Mouse (Mus musculus) G1E (cell line): ENCODE measurements around the gene Caly. TPM values are rescaled to one million over a fixed set of nuclear protein-coding genes. Genes with fewer than 3 reads are reported as not detected.

Experiments used
- ATAC-seq: 2 replicates; pipeline ENCODE4 v1.8.0; 2016; ENCODE audit warnings: mild to moderate bottlenecking; ENCODE audit not compliant: insufficient number of reproducible peaks, poor library complexity, low FRiP score, severe bottlenecking; ENCODE audit errors: extremely low read depth
- DNase-seq: peaks from one replicate; pipeline ENCODE4 v3.0.0; 2012; ENCODE audit warnings: low spot score
- H3K27me3 ChIP-seq: 2 replicates; pipeline ENCODE4 v1.6.1; 2012; ENCODE audit warnings: mild to moderate bottlenecking, low read length, inconsistent platforms; ENCODE audit not compliant: insufficient read depth
- H3K36me3 ChIP-seq: replicated peaks from 2 replicates; pipeline ENCODE3; 2012; ENCODE audit warnings: mild to moderate bottlenecking, inconsistent platforms
- H3K4me1 ChIP-seq: 2 replicates; pipeline ENCODE4 v1.6.1; 2012; ENCODE audit warnings: low read depth, low read length, inconsistent platforms, mixed read lengths; ENCODE audit not compliant: insufficient read depth
- H3K4me3 ChIP-seq: 2 replicates; pipeline ENCODE4 v1.5.1; 2012; ENCODE audit warnings: low read depth, mild to moderate bottlenecking, inconsistent platforms, low read length, moderate library complexity, mixed read lengths
- H3K9me3 ChIP-seq: replicated peaks from 2 replicates; pipeline ENCODE4 v1.6.1; 2012; ENCODE audit warnings: inconsistent platforms
- CTCF ChIP-seq: IDR thresholded peaks from 2 replicates; pipeline ENCODE4 v1.5.1; 2012; ENCODE audit warnings: low read depth, low read length, inconsistent platforms, mixed read lengths
- GATA1 ChIP-seq: IDR thresholded peaks from 2 replicates; pipeline ENCODE4 v1.6.1; 2012; ENCODE audit warnings: borderline replicate concordance, low read length, inconsistent platforms, mixed read lengths
- GATA2 ChIP-seq: IDR thresholded peaks from 2 replicates; pipeline ENCODE4 v1.6.1; 2012; ENCODE audit warnings: low read depth, low read length, inconsistent platforms, borderline replicate concordance
- POLR2AphosphoS5 ChIP-seq: IDR thresholded peaks from 2 replicates; pipeline ENCODE4 v1.6.1; 2012; ENCODE audit warnings: low read depth, low read length, inconsistent platforms; ENCODE audit not compliant: insufficient replicate concordance
- TAL1 ChIP-seq: conservative IDR thresholded peaks from 2 replicates; pipeline ENCODE4 v1.6.1; 2012; ENCODE audit warnings: low read depth, low read length, inconsistent platforms, mixed read lengths
- polyA plus RNA-seq: library from polyadenylated mRNA; stranded (reverse); fragments of >175 nt; gene quantifications from 2 replicates; pipeline ENCODE4 v1.2.3, GENCODE M21; 2012
- total RNA-seq, 2 experiments: library from RNA; stranded (forward) in 1 of 2; stranded (reverse) in 1 of 2; fragments of 200-1000 nt in 1 of 2; fragments of >200 nt in 1 of 2; fragmentation: Nextera tagmentation in 1 of 2; gene quantifications; 2 replicates each; pipeline ENCODE4 v1.2.3; 2014 to 2017

The Caly gene
- total and polyA plus RNA-seq, 3 experiments: not detected

- H3K4me3 ChIP-seq: peak overlapping the region; percentile 95
- DNase-seq (peak; percentile 18), ATAC-seq (no peak)
- TF ChIP-seq GATA2: no peak
- TF ChIP-seq GATA1: no peak
- TF ChIP-seq CTCF: no peak
- TF ChIP-seq TAL1: no peak
- TF ChIP-seq POLR2AphosphoS5: no peak
- peaks cover 80% of the 10 kb centered on the region for H3K36me3 ChIP-seq
- no peaks in the 10 kb centered on the region for H3K9me3 ChIP-seq
- peaks cover 29% of the 10 kb centered on the region for H3K4me1 ChIP-seq
- H3K27me3 ChIP-seq: no peaks in the 10 kb centered on the region
Measured at GRCm38 (mm10) chr7:140035456-140035855, 46.9 kb downstream of the Caly start.

GRCm38 (mm10) chr7:140033386-140033785, 49.0 kb downstream of the Caly start:
- Histone ChIP-seq H3K27me3 (no peaks in the 10 kb centered on the region), H3K36me3 (peaks cover 80% of the 10 kb centered on the region), H3K4me3 (no peak overlapping the region), H3K4me1 (peaks cover 29% of the 10 kb centered on the region), H3K9me3 (peaks cover 18% of the 10 kb centered on the region)
- TF ChIP-seq CTCF (no peak), GATA2 (no peak), TAL1 (no peak), GATA1 (no peak), POLR2AphosphoS5 (no peak)
- DNase-seq (no peak), ATAC-seq (no peak)

- H3K9me3 ChIP-seq: peaks cover 25% of the 10 kb centered on the region
- H3K4me3 ChIP-seq: no peak overlapping the region
- H3K4me1 ChIP-seq: peaks cover 25% of the 10 kb centered on the region
- no peak for ATAC-seq
- H3K36me3 ChIP-seq: peaks cover 75% of the 10 kb centered on the region
- H3K27me3 ChIP-seq: no peaks in the 10 kb centered on the region
- no peak for TF ChIP-seq CTCF
- TF ChIP-seq TAL1: no peak
- DNase-seq: no peak
Measured at GRCm38 (mm10) chr7:140032366-140032765, 50.0 kb downstream of the Caly start.

GRCm38 (mm10) chr7:140031771-140032170, 50.6 kb downstream of the Caly start:
- ATAC-seq: no peak
- peaks cover 25% of the 10 kb centered on the region for H3K9me3 ChIP-seq
- peaks cover 71% of the 10 kb centered on the region for H3K36me3 ChIP-seq
- TF ChIP-seq POLR2AphosphoS5 (no peak), GATA1 (no peak), CTCF (no peak), GATA2 (no peak), TAL1 (no peak)
- DNase-seq: no peak
- H3K4me3 ChIP-seq: no peak overlapping the region
- no peaks in the 10 kb centered on the region for H3K27me3 ChIP-seq
- peaks cover 20% of the 10 kb centered on the region for H3K4me1 ChIP-seq

Other genes with a start within 250 kb of the Caly start
- not detected in 2 replicates for gene Adgra1, start 248.4 kb downstream of the Caly start, total RNA-seq (2014; fragmentation: Nextera tagmentation)
- gene Adgra1, start 248.4 kb downstream of the Caly start, total RNA-seq (2017): 0.16 TPM in 1 of 2 replicates, not detected in the other
- gene Adgra1, start 248.4 kb downstream of the Caly start, polyA plus RNA-seq: not detected in 2 replicates
- gene Kndc1, start 187.9 kb downstream of the Caly start, total RNA-seq (2014; fragmentation: Nextera tagmentation): not detected in 2 replicates
- gene Kndc1, start 187.9 kb downstream of the Caly start, total RNA-seq (2017): 0.12 and 0.38 TPM in 2 replicates
- gene Kndc1, start 187.9 kb downstream of the Caly start, polyA plus RNA-seq: not detected in 2 replicates
- gene Utf1, start 138.8 kb downstream of the Caly start, total RNA-seq (2014; fragmentation: Nextera tagmentation): not detected in 2 replicates
- gene Utf1, start 138.8 kb downstream of the Caly start, total RNA-seq (2017): not detected in 2 replicates
- not detected in 2 replicates for gene Utf1, start 138.8 kb downstream of the Caly start, polyA plus RNA-seq
- gene 6430531B16Rik, start 103.8 kb downstream of the Caly start, total RNA-seq (2014; fragmentation: Nextera tagmentation): not detected in 2 replicates
- gene 6430531B16Rik, start 103.8 kb downstream of the Caly start, total RNA-seq (2017): 0.11 TPM in 1 of 2 replicates, not detected in the other
- not detected in 2 replicates for gene 6430531B16Rik, start 103.8 kb downstream of the Caly start, polyA plus RNA-seq
- not detected in 2 replicates for gene Adam8, start 90.0 kb downstream of the Caly start, total RNA-seq (2014; fragmentation: Nextera tagmentation)
- 0.12 and 0.76 TPM in 2 replicates for gene Adam8, start 90.0 kb downstream of the Caly start, total RNA-seq (2017)
- gene Adam8, start 90.0 kb downstream of the Caly start, polyA plus RNA-seq: 0.03 and 0.07 TPM in 2 replicates
- gene Zfp511, start 46.2 kb downstream of the Caly start, total RNA-seq (2014; fragmentation: Nextera tagmentation): 25.7 and 27.8 TPM in 2 replicates
- gene Zfp511, start 46.2 kb downstream of the Caly start, total RNA-seq (2017): 23.8 TPM in 2 replicates
- 15.0 and 17.4 TPM in 2 replicates for gene Zfp511, start 46.2 kb downstream of the Caly start, polyA plus RNA-seq
- 46.3 and 51.8 TPM in 2 replicates for gene Tubgcp2, start 45.9 kb downstream of the Caly start, total RNA-seq (2014; fragmentation: Nextera tagmentation)
- 33.9 and 41.9 TPM in 2 replicates for gene Tubgcp2, start 45.9 kb downstream of the Caly start, total RNA-seq (2017)
- gene Tubgcp2, start 45.9 kb downstream of the Caly start, polyA plus RNA-seq: 7.4 and 12.2 TPM in 2 replicates
- gene Msx3, start 33.5 kb downstream of the Caly start, total RNA-seq (2014; fragmentation: Nextera tagmentation): not detected in 2 replicates
- 0.11 and 0.12 TPM in 2 replicates for gene Msx3, start 33.5 kb downstream of the Caly start, total RNA-seq (2017)
- not detected in 2 replicates for gene Msx3, start 33.5 kb downstream of the Caly start, polyA plus RNA-seq
- gene Prap1, start 10.8 kb upstream of the Caly start, total RNA-seq (2014; fragmentation: Nextera tagmentation): not detected in 2 replicates
- gene Prap1, start 10.8 kb upstream of the Caly start, total RNA-seq (2017): not detected in 2 replicates
- not detected in 2 replicates for gene Prap1, start 10.8 kb upstream of the Caly start, polyA plus RNA-seq
- 6.7 TPM in 1 of 2 replicates, not detected in the other for gene Fuom, start 19.9 kb upstream of the Caly start, total RNA-seq (2014; fragmentation: Nextera tagmentation)
- 16.0 and 17.4 TPM in 2 replicates for gene Fuom, start 19.9 kb upstream of the Caly start, total RNA-seq (2017)
- gene Fuom, start 19.9 kb upstream of the Caly start, polyA plus RNA-seq: 17.4 and 18.2 TPM in 2 replicates
- 9.4 and 10.5 TPM in 2 replicates for gene Paox, start 33.3 kb upstream of the Caly start, total RNA-seq (2014; fragmentation: Nextera tagmentation)
- 11.4 and 11.7 TPM in 2 replicates for gene Paox, start 33.3 kb upstream of the Caly start, total RNA-seq (2017)
- 3.0 and 6.0 TPM in 2 replicates for gene Paox, start 33.3 kb upstream of the Caly start, polyA plus RNA-seq
- gene Echs1, start 33.9 kb upstream of the Caly start, total RNA-seq (2014; fragmentation: Nextera tagmentation): 32.6 TPM in 2 replicates
- 81.5 and 96.9 TPM in 2 replicates for gene Echs1, start 33.9 kb upstream of the Caly start, total RNA-seq (2017)
- 2.2 and 5.8 TPM in 2 replicates for gene Echs1, start 33.9 kb upstream of the Caly start, polyA plus RNA-seq
- 29.0 and 41.0 TPM in 2 replicates for gene Mtg1, start 55.0 kb upstream of the Caly start, total RNA-seq (2014; fragmentation: Nextera tagmentation)
- gene Mtg1, start 55.0 kb upstream of the Caly start, total RNA-seq (2017): 10.2 and 10.5 TPM in 2 replicates
- gene Mtg1, start 55.0 kb upstream of the Caly start, polyA plus RNA-seq: 10.5 and 11.2 TPM in 2 replicates
- not detected in 2 replicates for gene Sprn, start 72.3 kb upstream of the Caly start, total RNA-seq (2014; fragmentation: Nextera tagmentation)
- gene Sprn, start 72.3 kb upstream of the Caly start, total RNA-seq (2017): 0.11 TPM in 1 of 2 replicates, not detected in the other
- gene Sprn, start 72.3 kb upstream of the Caly start, polyA plus RNA-seq: not detected in 2 replicates
- not detected in 2 replicates for gene Olfr522, start 82.2 kb upstream of the Caly start, total RNA-seq (2014; fragmentation: Nextera tagmentation)
- under 0.01 and 0.05 TPM in 2 replicates for gene Olfr522, start 82.2 kb upstream of the Caly start, total RNA-seq (2017)
- not detected in 2 replicates for gene Olfr522, start 82.2 kb upstream of the Caly start, polyA plus RNA-seq
- not detected in 2 replicates for gene Olfr523, start 90.7 kb upstream of the Caly start, total RNA-seq (2014; fragmentation: Nextera tagmentation)
- gene Olfr523, start 90.7 kb upstream of the Caly start, total RNA-seq (2017): 0.06 and 0.11 TPM in 2 replicates
- gene Olfr523, start 90.7 kb upstream of the Caly start, polyA plus RNA-seq: not detected in 2 replicates
- gene Olfr524, start 123.4 kb upstream of the Caly start, total RNA-seq (2014; fragmentation: Nextera tagmentation): not detected in 2 replicates
- gene Olfr524, start 123.4 kb upstream of the Caly start, total RNA-seq (2017): 0.05 and 0.06 TPM in 2 replicates
- gene Olfr524, start 123.4 kb upstream of the Caly start, polyA plus RNA-seq: not detected in 2 replicates
- not detected in 2 replicates for gene Cd163l1, start 135.7 kb upstream of the Caly start, total RNA-seq (2014; fragmentation: Nextera tagmentation)
- not detected in 2 replicates for gene Cd163l1, start 135.7 kb upstream of the Caly start, total RNA-seq (2017)
- not detected in 2 replicates for gene Cd163l1, start 135.7 kb upstream of the Caly start, polyA plus RNA-seq
- not detected in 2 replicates for gene 5830411N06Rik, start 164.7 kb upstream of the Caly start, total RNA-seq (2014; fragmentation: Nextera tagmentation)
- gene 5830411N06Rik, start 164.7 kb upstream of the Caly start, total RNA-seq (2017): 0.05 TPM in 1 of 2 replicates, not detected in the other
- gene 5830411N06Rik, start 164.7 kb upstream of the Caly start, polyA plus RNA-seq: not detected in 2 replicates
- not detected in 2 replicates for gene Olfr525, start 238.3 kb upstream of the Caly start, total RNA-seq (2014; fragmentation: Nextera tagmentation)
- 0.06 and 0.16 TPM in 2 replicates for gene Olfr525, start 238.3 kb upstream of the Caly start, total RNA-seq (2017)
- gene Olfr525, start 238.3 kb upstream of the Caly start, polyA plus RNA-seq: not detected in 2 replicates